Mouse (Mus musculus): ENCODE measurements around the gene Sema4f.

DNA sequence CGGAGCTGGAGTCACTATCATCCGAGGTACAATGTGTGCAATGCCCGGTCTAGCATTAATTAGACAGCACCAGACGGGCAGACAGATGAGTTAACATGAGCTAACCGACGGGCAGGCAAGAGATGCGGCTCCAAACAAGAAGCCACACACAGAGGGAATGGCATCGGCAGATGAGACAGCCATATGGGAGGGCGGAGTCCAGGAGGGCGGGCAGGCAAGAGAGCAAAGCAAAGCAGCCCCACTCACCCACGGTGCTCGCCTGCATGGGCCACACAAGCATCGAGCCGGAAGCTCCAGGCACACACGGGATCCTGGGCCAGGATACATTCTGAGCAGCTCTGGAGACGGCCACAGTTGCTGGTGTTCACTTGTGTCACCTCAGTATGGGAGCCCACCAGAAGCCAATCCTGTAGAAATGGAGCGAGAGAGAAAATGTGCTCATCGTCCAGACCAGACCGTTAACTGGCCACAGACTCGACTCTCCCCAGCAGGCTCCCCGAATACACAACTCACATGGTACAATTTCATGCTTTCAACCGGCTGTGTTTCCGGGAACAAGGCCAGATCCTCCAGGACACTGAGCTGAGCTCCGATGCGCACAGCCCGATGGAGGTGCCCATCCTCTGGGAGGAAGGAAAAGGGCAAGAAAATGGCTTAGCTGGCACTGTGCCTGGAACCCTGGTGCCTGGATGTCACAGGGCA lies 22.3 kb downstream of the Sema4f start:
- TF ChIP-seq POLR2A (IDR thresholded peaks at IDR 0.05; ENCODE audit: insufficient read depth, low read depth, low read length) (no peak), CTCF (IDR thresholded peaks at IDR 0.05; ENCODE audit: insufficient read depth, low read depth, low read length) (no peak)
